Comparison of ENCODE assay signal across 12 mouse cellular contexts in the genomic region with DNA sequence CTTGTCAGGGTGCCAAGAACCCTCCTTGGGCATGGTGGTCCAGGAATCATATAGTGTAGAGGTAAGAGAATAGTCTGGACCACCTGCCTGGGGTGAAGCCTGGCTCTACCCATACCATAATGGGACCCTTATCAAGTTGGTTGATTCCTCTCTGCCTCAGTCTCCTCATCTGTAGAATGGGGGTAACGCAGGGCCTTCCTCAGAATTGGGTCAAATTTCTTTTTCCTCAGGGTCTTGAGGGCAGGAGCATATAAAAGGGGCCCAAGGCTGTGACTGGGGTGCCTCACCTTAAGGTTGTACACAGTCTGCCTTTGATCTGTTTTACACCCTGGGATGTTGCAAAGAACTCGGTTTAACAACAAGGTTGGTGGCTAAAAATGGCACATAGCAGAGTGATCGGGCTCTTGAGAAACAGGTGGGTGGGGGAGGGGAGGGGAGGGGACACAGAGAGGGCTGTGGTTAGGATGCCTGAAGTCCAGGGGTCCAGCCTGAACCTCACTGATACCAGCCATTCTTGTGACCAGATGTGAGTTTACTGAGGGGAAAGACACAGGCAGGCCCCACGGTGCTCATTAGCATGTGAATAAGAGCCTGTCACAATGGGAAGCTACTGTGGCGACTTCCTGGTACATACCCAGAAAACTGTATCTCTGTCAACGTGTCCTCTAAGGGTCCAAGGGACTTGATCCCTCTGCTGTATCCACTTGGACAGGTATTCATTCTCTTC. TPM values are rescaled to one million over a fixed set of nuclear protein-coding genes. Genes with fewer than 3 reads are reported as not detected.
DNase-seq lines count a peak whose midpoint lies in the region; ATAC-seq and TF ChIP-seq lines count a peak whose summit lies in the region.
"Had no signal": no experiment of that assay in that cellular context is flagged by ENCODE, and none has a peak within 500 bp of the region (broad histone marks: within the 10 kb centered on the region; RNA-seq: fewer than 3 reads in every experiment).

No protein-coding gene starts in this region.

- H3K4me3 ChIP-seq in hindbrain, embryonic 11.5 days (ENCODE audit: low read depth, low read length), result no peak overlapping the region
- H3K4me3 ChIP-seq in hindbrain, postnatal 0 days (ENCODE audit: low read length), result no peak overlapping the region
- peak overlapping the region; percentile 33 to 58 (median 58) for H3K4me3 ChIP-seq in CH12.LX (replicated peaks in 1 of 3; ENCODE audit: low read depth in 2 of 3, low read length in 2 of 3, poor library complexity in 1 of 3)
- no peak overlapping the region for H3K4me3 ChIP-seq in bone marrow macrophage, adult 2 months (ENCODE audit: insufficient read depth, low read length)
- no peak overlapping the region for H3K4me3 ChIP-seq in thymus, adult 2 months (ENCODE audit: control insufficient read depth, insufficient read depth, low read length)
- H3K4me3 ChIP-seq: heart, adult 2 months; hindbrain, embryonic 15.5 days; kidney, embryonic 15.5 days had no signal

- H3K9me3 ChIP-seq in hindbrain, embryonic 11.5 days (ENCODE audit: control insufficient read depth, low read length), result no peaks in the 10 kb centered on the region
- H3K9me3 ChIP-seq in hindbrain, postnatal 0 days (ENCODE audit: low read length), result no peaks in the 10 kb centered on the region
- peaks cover 7% of the 10 kb centered on the region for H3K9me3 ChIP-seq in CH12.LX (replicated peaks; ENCODE audit: low read length)
- H3K9me3 ChIP-seq: hindbrain, embryonic 15.5 days; kidney, embryonic 15.5 days had no signal

- no peaks in the 10 kb centered on the region for H3K27me3 ChIP-seq in hindbrain, embryonic 11.5 days (ENCODE audit: control insufficient read depth, insufficient read depth, low read length)
- no peaks in the 10 kb centered on the region for H3K27me3 ChIP-seq in hindbrain, postnatal 0 days (ENCODE audit: insufficient read depth, low read length)
- H3K27me3 ChIP-seq in CH12.LX (replicated peaks), result peaks cover 3% of the 10 kb centered on the region
- H3K27me3 ChIP-seq in thymus, adult 2 months (ENCODE audit: control insufficient read depth, insufficient read depth, low read length), result no peaks in the 10 kb centered on the region
- H3K27me3 ChIP-seq: hindbrain, embryonic 15.5 days; kidney, embryonic 15.5 days had no signal

- no peak overlapping the region for H3K4me2 ChIP-seq in hindbrain, embryonic 11.5 days (replicated peaks; ENCODE audit: low read depth, low read length)
- H3K4me2 ChIP-seq in hindbrain, postnatal 0 days (ENCODE audit: low read depth, low read length), result no peak overlapping the region
- H3K4me2 ChIP-seq in CH12.LX (ENCODE audit: insufficient read depth, low read depth, poor library complexity, severe bottlenecking), result peak overlapping the region; percentile 78; the same call in 1 of the 2 replicates
- H3K4me2 ChIP-seq: hindbrain, embryonic 15.5 days; kidney, embryonic 15.5 days had no signal

- H3K36me3 ChIP-seq in hindbrain, embryonic 11.5 days (ENCODE audit: control insufficient read depth, insufficient read depth, low read length), result no peaks in the 10 kb centered on the region
- H3K36me3 ChIP-seq in hindbrain, postnatal 0 days (ENCODE audit: insufficient read depth, low read length), result no peaks in the 10 kb centered on the region
- H3K36me3 ChIP-seq in CH12.LX (replicated peaks in 1 of 2; ENCODE audit: control insufficient read depth in 1 of 2, insufficient read depth in 1 of 2, low read length in 1 of 2), result peaks cover 5 to 13% of the 10 kb centered on the region in 2 experiments
- H3K36me3 ChIP-seq in thymus, adult 2 months (ENCODE audit: control insufficient read depth, insufficient read depth, low read length), result no peaks in the 10 kb centered on the region
- H3K36me3 ChIP-seq: G1E; hindbrain, embryonic 15.5 days; kidney, embryonic 15.5 days had no signal

- dilution Hi-C loops in CH12.LX (cut with MboI; ENCODE audit: extremely low pct_ligation_motif_present, extremely low pct_unique_long_range_greater_than_20kb, low sequenced_read_pairs), result no loop called here

- WGBS in hindbrain, embryonic 11.5 days, result 34% methylated on average over 6 of the region's 6 CpGs
- 31% methylated on average over 6 of the region's 6 CpGs for WGBS in hindbrain, postnatal 0 days
- 23% methylated on average over 6 of the region's 6 CpGs for WGBS in thymus, adult 2 months

- peak; percentile 62 for TF ChIP-seq POLR2A in CH12.LX (IDR thresholded peaks at IDR 0.05; ENCODE audit: low read depth, low read length)
- TF ChIP-seq POLR2A in bone marrow macrophage, adult 2 months (IDR thresholded peaks at IDR 0.05; ENCODE audit: borderline replicate concordance, low read depth, low read length), result no peak
- TF ChIP-seq POLR2A in thymus, adult 2 months (IDR thresholded peaks at IDR 0.05; ENCODE audit: control insufficient read depth, extremely low read depth, insufficient read depth, low read length, poor library complexity), result no peak

- H3K4me1 ChIP-seq in hindbrain, embryonic 11.5 days (replicated peaks; ENCODE audit: control insufficient read depth, insufficient read depth, low read length), result no peaks in the 10 kb centered on the region; the same call in 1 of the 2 replicates
- no peaks in the 10 kb centered on the region for H3K4me1 ChIP-seq in hindbrain, postnatal 0 days (ENCODE audit: insufficient read depth, low read length)
- H3K4me1 ChIP-seq in CH12.LX (ENCODE audit: control insufficient read depth in 1 of 2, insufficient read depth in 2 of 2), result peaks cover 19 to 37% of the 10 kb centered on the region in 2 experiments
- peaks cover 43% of the 10 kb centered on the region for H3K4me1 ChIP-seq in bone marrow macrophage, adult 2 months (ENCODE audit: control insufficient read depth, insufficient read depth, low read length)
- peaks cover 41% of the 10 kb centered on the region for H3K4me1 ChIP-seq in thymus, adult 2 months (replicated peaks; ENCODE audit: control insufficient read depth, insufficient read depth, low read length)
- H3K4me1 ChIP-seq: kidney, embryonic 15.5 days had no signal

- DNase-seq in hindbrain, embryonic 11.5 days (ENCODE audit: low spot score), result peak; percentile 42
- DNase-seq in hindbrain, postnatal 0 days (ENCODE audit: low spot score), result no peak
- DNase-seq in CH12.LX (ENCODE audit: extremely low read depth), result peak; percentile 58
- no peak for DNase-seq in thymus, adult 2 months
- DNase-seq in urinary bladder, postnatal 4 days (ENCODE audit: low spot score in 2 of 2), result no peak
- DNase-seq: cerebellum, postnatal 25 days had no signal

- TF ChIP-seq EP300 in CH12.LX (IDR thresholded peaks at IDR 0.05; ENCODE audit: low read length), result peak; percentile 42

- TF ChIP-seq CTCF in hindbrain, postnatal 0 days (IDR thresholded peaks at IDR 0.05; ENCODE audit: low read depth), result no peak
- no peak for TF ChIP-seq CTCF in CH12.LX (conservative IDR thresholded peaks at IDR 0.05 in 1 of 2, IDR thresholded peaks at IDR 0.05 in 1 of 2; ENCODE audit: low read depth in 2 of 2, low read length in 2 of 2)
- no peak for TF ChIP-seq CTCF in bone marrow macrophage, adult 2 months (IDR thresholded peaks at IDR 0.05; ENCODE audit: low read depth, low read length)
- no peak for TF ChIP-seq CTCF in thymus, adult 2 months (IDR thresholded peaks at IDR 0.05; ENCODE audit: borderline replicate concordance, control insufficient read depth, extremely low read depth, insufficient read depth, low read length, poor library complexity)

- no peak overlapping the region for H3K9ac ChIP-seq in hindbrain, embryonic 11.5 days (ENCODE audit: low read depth, low read length)
- no peak overlapping the region for H3K9ac ChIP-seq in hindbrain, postnatal 0 days (replicated peaks; ENCODE audit: low read length)
- peak overlapping the region; percentile 73 for H3K9ac ChIP-seq in CH12.LX (ENCODE audit: insufficient read depth, low read depth)
- H3K9ac ChIP-seq: hindbrain, embryonic 15.5 days; kidney, embryonic 15.5 days had no signal

- no peak overlapping the region for H3K27ac ChIP-seq in hindbrain, embryonic 11.5 days (ENCODE audit: low read depth, low read length)
- H3K27ac ChIP-seq in hindbrain, postnatal 0 days, result no peak overlapping the region
- H3K27ac ChIP-seq in CH12.LX (ENCODE audit: insufficient read depth, low read depth), result peak overlapping the region; percentile 93
- 0 out of 2 replicates have a peak overlapping the region, but pooled peaks have one; percentile 11 for H3K27ac ChIP-seq in bone marrow macrophage, adult 2 months (ENCODE audit: insufficient read depth, low read depth, low read length)
- H3K27ac ChIP-seq in thymus, adult 2 months (ENCODE audit: control insufficient read depth, insufficient read depth, low read length), result peak overlapping the region; percentile 97
- H3K27ac ChIP-seq: hindbrain, embryonic 15.5 days; kidney, embryonic 15.5 days had no signal

- in situ Hi-C loops in CH12.LX (cut with MboI; ENCODE audit: low pct_ligation_motif_present, low pct_unique_long_range_greater_than_20kb, low sequenced_read_pairs), result loop anchor here (5.0 to 25.0 kb wide), 3 partner anchors 38 to 478 kb away; no protein-coding TSS in a partner anchor

- no peaks in the 10 kb centered on the region; the same call in 1 of the 2 replicates for H3K79me2 ChIP-seq in CH12.LX (replicated peaks; ENCODE audit: control insufficient read depth, extremely low read depth, insufficient read depth, poor library complexity, severe bottlenecking)

- ATAC-seq in hindbrain, embryonic 11.5 days (ENCODE audit: low FRiP score), result 0 out of 2 replicates have a peak, but pooled peaks have one; percentile 35
- ATAC-seq in hindbrain, postnatal 0 days, result no peak
- no peak for ATAC-seq in cerebellum, adult (ENCODE audit: insufficient number of reproducible peaks, low FRiP score, low TSS enrichment)

- TF ChIP-seq RAD21 in CH12.LX (IDR thresholded peaks at IDR 0.05; ENCODE audit: low read depth, low read length), result no peak; the same call in 1 of the 2 replicates

RNA-seq across cellular contexts. Expression of gene Gm17455, which starts 9.2 kb away (rescaled TPM):
- 6.3 and 8.3 TPM in 2 replicates for polyA plus RNA-seq in hindbrain, embryonic 11.5 days (2014; fragmentation: Nextera tagmentation; extraction: Ambion mirVana)
- total RNA-seq in hindbrain, postnatal 0 days (2014; rRNA removed), result 2.4 and 19.4 TPM in 2 replicates
- polyA plus RNA-seq in hindbrain, postnatal 0 days (2015; fragmentation: Nextera tagmentation; extraction: Ambion mirVana), result 8.9 and 12.4 TPM in 2 replicates
- total RNA-seq in CH12.LX (2012; rRNA removed) (not detected in 2 replicates), CH12.LX (2014; rRNA removed) (not detected in 2 replicates)
- not detected in 2 replicates for polyA plus RNA-seq in CH12.LX (2012; ENCODE audit: insufficient read length, low read depth)
- not detected in 2 replicates for polyA plus RNA-seq in bone marrow macrophage, adult 2 months (2012; ENCODE audit: insufficient read depth, insufficient read length, missing spikeins)
- polyA plus RNA-seq in thymus, adult 2 months (2012; rRNA removed), result 1.1 and 2.3 TPM in 2 replicates
- total RNA-seq: G1E; heart, adult 2 months had no signal
- polyA plus RNA-seq: G1E had no signal

RNA-seq across cellular contexts. Expression of gene Vsir, which starts 43.7 kb away (rescaled TPM):
- polyA plus RNA-seq in hindbrain, embryonic 11.5 days (2014; fragmentation: Nextera tagmentation; extraction: Ambion mirVana), result 1.3 and 2.5 TPM in 2 replicates
- 19.2 and 43.1 TPM in 2 replicates for total RNA-seq in hindbrain, postnatal 0 days (2014; rRNA removed)
- 1.9 and 4.8 TPM in 2 replicates for polyA plus RNA-seq in hindbrain, postnatal 0 days (2015; fragmentation: Nextera tagmentation; extraction: Ambion mirVana)
- total RNA-seq in CH12.LX (2012; rRNA removed) (9.5 and 10.5 TPM in 2 replicates), CH12.LX (2014; rRNA removed) (5.5 and 6.3 TPM in 2 replicates)
- polyA plus RNA-seq in CH12.LX (2012; ENCODE audit: insufficient read length, low read depth), result 3.6 and 4.7 TPM in 2 replicates
- polyA plus RNA-seq in bone marrow macrophage, adult 2 months (2012; ENCODE audit: insufficient read depth, insufficient read length, missing spikeins), result 536 and 666 TPM in 2 replicates
- 162 and 166 TPM in 2 replicates for polyA plus RNA-seq in thymus, adult 2 months (2012; rRNA removed)

Comparison
In these comparisons a context has a peak if more than half of its experiments do, and no peak if none do; other contexts are left out.
1. DNase-seq: peak in hindbrain, embryonic 11.5 days (single experiment) and CH12.LX (single experiment); none in hindbrain, postnatal 0 days (single experiment), thymus, adult 2 months (single experiment) and urinary bladder, postnatal 4 days (0 of 2).
2. H3K27ac ChIP-seq: peak in CH12.LX (single experiment), bone marrow macrophage, adult 2 months (single experiment) and thymus, adult 2 months (single experiment); none in hindbrain, embryonic 11.5 days (single experiment) and hindbrain, postnatal 0 days (single experiment).
3. H3K4me3 ChIP-seq: peak in CH12.LX (3 of 3); none in hindbrain, embryonic 11.5 days (single experiment), hindbrain, postnatal 0 days (single experiment), bone marrow macrophage, adult 2 months (single experiment) and thymus, adult 2 months (single experiment).
4. RNA of gene Vsir, which starts 43.7 kb away (polyA plus RNA-seq): 536 to 666 TPM in bone marrow macrophage, adult 2 months and 162 to 166 TPM in thymus, adult 2 months; 1.9 to 4.8 TPM in hindbrain, postnatal 0 days, 3.6 to 4.7 TPM in CH12.LX and 1.3 to 2.5 TPM in hindbrain, embryonic 11.5 days; every median in the first group is over 10 times any median in the second.